Mouse (Mus musculus) pancreas, adult 10 weeks (tissue): ENCODE data around the gene Gdf1. TPM values are rescaled to one million over a fixed set of nuclear protein-coding genes. Genes with fewer than 3 reads are reported as not detected.

ENCODE experiments used
- polyA plus RNA-seq: library from polyadenylated mRNA; stranded (reverse); fragments of 350-450 nt; fragmentation: Illumina TruSeq; extraction: RNeasy Lipid Tissue Mini Kit (QIAGEN cat#74804); gene quantifications from one replicate; pipeline ENCODE4 v1.2.3, GENCODE M21; 2015; ENCODE audit warnings: low read depth, low replicate concordance; ENCODE audit not compliant: insufficient read depth

Gdf1 gene
- polyA plus RNA-seq, result not detected

DNA sequence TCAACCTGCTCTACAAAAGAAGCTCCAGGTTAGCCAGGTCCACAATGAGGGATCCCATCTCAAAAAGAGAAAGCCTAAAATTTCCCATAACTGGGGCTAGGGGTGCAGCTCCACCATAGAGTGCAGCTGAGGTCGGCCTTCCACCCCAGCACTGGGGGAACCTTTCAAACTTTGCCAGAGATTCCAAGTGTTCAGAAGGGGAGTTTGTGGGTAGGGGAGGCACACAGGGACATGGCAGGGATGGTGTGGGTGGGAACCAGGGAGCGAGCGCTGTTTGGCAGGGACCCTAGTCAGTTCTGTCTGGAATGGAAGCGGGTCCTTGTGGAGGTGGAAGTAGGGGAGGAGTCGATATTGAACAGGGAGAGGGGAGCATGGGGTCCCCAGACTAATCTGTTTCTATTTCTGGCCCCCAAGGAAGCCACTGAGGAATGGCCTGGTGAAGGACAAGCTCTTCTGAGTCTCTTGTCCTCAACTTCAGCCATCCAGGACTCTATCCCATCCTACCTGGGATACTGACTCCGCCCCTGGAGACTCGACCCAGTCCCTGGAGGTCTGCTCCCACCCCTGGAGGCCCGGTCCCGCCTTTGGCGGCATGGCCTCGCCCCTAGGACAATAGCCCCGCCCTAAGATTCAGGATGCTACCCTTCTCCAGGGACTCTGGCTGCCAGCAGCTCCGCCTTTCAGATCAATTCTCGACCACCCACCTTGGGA is at the start of gene Gdf1:
TSS of gene Gdf1 (plus strand) at position 694 of the 711 bp plus-strand sequence.

DNA sequence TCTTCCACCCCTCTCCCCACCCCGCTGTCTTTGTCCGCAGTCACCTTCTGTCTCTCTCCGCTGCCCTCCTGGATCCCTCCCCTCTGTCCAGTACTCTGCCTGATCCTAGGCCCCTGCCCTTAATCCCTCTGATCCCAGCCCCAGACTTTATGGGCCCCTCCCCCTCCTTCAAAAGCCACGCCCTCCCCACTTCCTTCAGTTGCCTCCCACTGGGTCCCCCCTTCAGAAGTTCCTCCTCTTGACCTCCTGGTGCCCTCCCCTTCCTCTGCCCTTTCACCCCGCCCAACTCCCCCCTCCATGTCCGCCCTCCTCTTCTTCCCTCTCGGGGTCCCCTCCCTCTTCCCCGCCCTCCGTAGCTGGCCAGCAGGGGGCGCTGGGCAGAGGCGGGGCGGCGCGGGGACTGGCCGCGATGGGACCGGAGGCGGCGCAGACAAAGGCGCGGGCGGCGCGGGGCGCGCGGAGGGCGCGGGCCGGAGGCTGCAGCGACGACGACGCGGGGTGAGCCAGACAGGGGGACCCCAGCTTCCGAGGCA is 46.9 kb upstream of the Gdf1 start, which contains the start of gene Homer3:
TSS of gene Homer3 (plus strand) at position 225 of the 533 bp plus-strand sequence.

DNA sequence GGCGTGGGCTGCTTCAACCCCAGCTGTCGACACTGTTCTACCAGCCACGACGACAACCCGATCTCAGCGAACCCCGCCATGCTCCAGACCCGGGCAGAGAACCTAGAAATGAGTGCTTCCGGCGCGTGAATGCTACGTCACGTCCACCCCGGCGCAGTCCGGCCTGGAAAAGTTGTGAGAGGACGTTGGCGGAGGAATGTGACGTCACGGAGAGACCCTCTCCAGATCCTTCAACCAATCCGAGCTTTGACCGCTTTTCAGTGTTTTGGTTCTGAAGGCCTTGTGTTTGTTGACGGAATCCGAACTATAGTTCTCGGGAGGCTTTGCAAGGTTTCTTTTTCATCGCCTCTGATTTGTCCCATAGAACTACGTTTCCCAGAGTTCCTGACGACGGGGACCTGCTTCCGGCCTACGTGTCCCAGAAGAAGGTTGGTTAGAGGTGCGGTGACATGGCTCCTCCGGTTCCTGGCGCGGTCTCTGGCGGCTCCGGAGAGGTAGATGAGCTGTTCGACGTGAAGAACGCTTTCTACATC is 27.2 kb upstream of the Gdf1 start, which contains the start of the genes Ddx49 and Cope:
TSS of gene Ddx49 (minus strand) at position 132 of the 533 bp plus-strand sequence.
TSS of gene Cope (plus strand) at position 161 of the 533 bp plus-strand sequence.

DNA sequence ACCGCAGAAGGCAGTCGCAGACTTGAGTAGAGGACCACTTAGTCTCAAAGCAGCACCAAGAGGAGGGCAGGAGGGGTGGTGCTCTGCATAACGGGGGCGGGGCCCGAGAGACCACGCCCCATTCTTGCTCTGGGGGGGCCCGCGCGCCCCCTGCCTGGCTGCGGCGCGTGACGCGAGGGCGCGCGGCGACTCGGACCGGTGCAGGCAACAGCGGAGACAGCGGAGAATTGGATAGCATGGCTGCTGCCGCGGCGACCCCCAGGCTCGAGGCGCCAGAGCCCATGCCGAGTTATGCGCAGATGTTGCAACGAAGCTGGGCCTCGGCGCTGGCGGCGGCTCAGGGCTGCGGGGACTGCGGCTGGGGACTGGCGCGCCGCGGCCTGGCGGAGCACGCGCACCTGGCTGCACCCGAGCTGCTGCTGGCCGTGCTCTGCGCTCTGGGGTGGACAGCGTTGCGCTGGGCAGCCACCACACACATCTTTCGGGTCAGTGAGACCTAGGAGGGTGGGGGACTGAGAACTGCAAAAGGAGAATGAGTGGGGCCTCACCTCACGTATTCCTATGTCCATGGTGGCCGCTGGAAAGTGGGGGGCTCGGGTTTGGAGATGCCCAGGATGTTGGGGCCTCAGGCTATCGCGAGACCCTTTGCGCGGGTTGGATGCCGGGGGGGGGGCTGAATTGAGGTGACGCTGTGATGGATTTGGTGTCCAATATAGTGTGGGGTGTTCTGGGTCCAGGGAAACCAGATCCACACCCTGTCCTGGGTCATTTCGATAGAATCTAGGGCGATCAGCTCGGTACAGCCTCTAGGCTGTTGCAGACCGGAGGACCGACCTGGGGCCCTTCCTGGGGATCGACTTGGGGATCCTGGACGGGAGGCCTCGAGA is 13.8 kb upstream of the Gdf1 start, which contains the start of gene Cers1:
TSS of gene Cers1 (plus strand) at position 152 of the 887 bp plus-strand sequence.

DNA sequence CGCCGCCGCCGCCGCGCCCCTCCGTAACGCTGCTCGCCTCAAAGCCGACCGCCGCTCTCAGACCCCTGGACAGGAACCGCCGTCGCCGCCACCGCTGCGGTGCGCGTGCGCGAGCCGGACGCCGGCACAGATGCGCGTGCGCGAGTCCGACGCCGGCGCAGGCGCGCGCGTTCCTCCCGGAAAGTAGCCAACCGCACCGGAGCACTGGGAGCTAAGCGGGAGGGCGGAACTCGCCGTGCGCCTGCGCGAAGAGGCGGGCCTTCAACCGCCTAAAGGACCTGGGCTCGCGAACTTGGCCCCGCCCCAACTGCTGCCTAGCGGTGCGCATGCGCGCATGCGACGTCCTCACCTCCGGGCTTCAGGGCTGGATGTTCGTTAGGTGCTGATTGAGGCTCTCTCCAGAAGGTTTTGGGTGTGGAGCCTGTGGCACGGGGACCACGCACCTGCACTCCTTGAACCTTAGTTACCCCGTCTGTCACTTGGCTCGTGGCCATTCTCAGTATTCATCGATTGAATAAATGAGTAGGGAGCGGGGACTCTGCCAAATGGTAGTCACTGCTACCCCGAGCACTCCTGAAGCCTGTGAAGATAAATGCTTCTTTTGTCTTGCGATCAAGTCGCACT is 23.7 kb downstream of the Gdf1 start, which contains the start of gene Upf1:
TSS of gene Upf1 (minus strand) at position 85 of the 624 bp plus-strand sequence.

DNA sequence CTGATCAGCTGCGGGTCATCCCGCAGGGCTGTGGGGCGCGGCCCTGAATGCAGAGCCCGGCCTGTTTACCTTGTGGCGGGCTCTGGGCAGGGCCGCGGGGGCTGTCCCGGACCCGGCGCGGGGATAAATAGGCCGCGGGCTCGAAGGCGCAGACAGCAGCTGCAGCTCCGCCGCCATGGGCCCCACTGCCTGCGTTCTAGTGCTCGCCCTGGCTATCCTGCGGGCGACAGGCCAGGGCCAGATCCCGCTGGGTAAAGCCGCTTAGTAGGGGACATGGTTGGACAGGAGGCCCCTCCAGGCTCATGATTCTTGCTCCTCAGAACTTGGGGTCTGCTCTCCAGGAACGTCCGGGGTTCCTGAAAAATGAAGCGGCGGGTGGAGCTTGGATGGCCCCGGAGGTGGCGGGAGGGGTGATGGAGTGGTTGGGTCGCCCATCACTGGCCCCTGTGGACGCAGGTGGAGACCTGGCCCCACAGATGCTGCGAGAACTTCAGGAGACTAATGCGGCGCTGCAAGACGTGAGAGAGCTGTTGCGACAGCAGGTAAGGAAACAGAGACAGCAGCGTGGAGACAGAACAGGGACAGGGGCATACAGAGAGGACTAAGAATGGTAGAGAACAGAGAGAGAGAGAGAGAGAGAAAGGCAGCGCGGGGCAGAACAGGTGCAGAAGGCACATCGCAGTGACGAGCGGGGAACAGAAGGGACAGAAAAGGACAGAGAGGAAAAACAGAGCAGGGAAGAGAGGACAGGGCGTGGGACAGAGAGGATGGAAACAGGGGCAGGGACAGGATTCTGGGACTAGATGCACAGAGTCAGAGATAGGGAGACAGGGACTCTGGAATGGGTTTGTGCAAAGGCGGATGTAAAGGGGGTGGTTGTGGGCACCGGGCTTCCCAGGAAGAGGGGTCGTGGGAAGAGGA is 44.0 kb downstream of the Gdf1 start, which contains the start of gene Comp:
TSS of gene Comp (plus strand) at position 162 of the 921 bp plus-strand sequence.

Other genes with a start within 250 kb of the Gdf1 start
- gene Hapln4, start 246.4 kb upstream of the Gdf1 start, polyA plus RNA-seq, result 6.6 TPM
- not detected for gene Ncan, start 208.9 kb upstream of the Gdf1 start, polyA plus RNA-seq
- gene Nr2c2ap, start 198.5 kb upstream of the Gdf1 start, polyA plus RNA-seq, result 6.3 TPM
- gene Rfxank, start 190.7 kb upstream of the Gdf1 start, polyA plus RNA-seq, result 5.8 TPM
- 10.1 TPM for gene Borcs8, start 190.3 kb upstream of the Gdf1 start, polyA plus RNA-seq
- gene Mef2b, start 190.1 kb upstream of the Gdf1 start, polyA plus RNA-seq, result not detected
- 8.3 TPM for gene Tmem161a, start 157.5 kb upstream of the Gdf1 start, polyA plus RNA-seq
- 6.8 TPM for gene Slc25a42, start 117.5 kb upstream of the Gdf1 start, polyA plus RNA-seq
- gene Sugp2, start 95.6 kb upstream of the Gdf1 start, polyA plus RNA-seq, result 9.1 TPM
- gene Armc6, start 95.4 kb upstream of the Gdf1 start, polyA plus RNA-seq, result 5.1 TPM
- 3.4 TPM for gene Homer3, start 47.0 kb upstream of the Gdf1 start, polyA plus RNA-seq
- 16.1 TPM for gene Ddx49, start 27.3 kb upstream of the Gdf1 start, polyA plus RNA-seq
- gene Cope, start 27.3 kb upstream of the Gdf1 start, polyA plus RNA-seq, result 97.1 TPM
- not detected for gene Cers1, start 14.0 kb upstream of the Gdf1 start, polyA plus RNA-seq
- 9.1 TPM for gene Upf1, start 23.5 kb downstream of the Gdf1 start, polyA plus RNA-seq
- not detected for gene Comp, start 43.7 kb downstream of the Gdf1 start, polyA plus RNA-seq
- gene Crtc1, start 109.8 kb downstream of the Gdf1 start, polyA plus RNA-seq, result 6.0 TPM
- gene Klhl26, start 147.2 kb downstream of the Gdf1 start, polyA plus RNA-seq, result 4.2 TPM
- 3.6 TPM for gene Tmem59l, start 157.5 kb downstream of the Gdf1 start, polyA plus RNA-seq
- 23.2 TPM for gene Crlf1, start 163.3 kb downstream of the Gdf1 start, polyA plus RNA-seq
- gene Rex1bd, start 176.9 kb downstream of the Gdf1 start, polyA plus RNA-seq, result 39.6 TPM
- gene Uba52, start 181.0 kb downstream of the Gdf1 start, polyA plus RNA-seq, result 731 TPM
- gene Fkbp8, start 197.9 kb downstream of the Gdf1 start, polyA plus RNA-seq, result 78.4 TPM
- 14.3 TPM for gene Kxd1, start 198.1 kb downstream of the Gdf1 start, polyA plus RNA-seq
- gene Ell, start 209.6 kb downstream of the Gdf1 start, polyA plus RNA-seq, result 6.0 TPM